Mouse (Mus musculus) forebrain, embryonic 15.5 days (tissue): ENCODE measurements at regions not wholly inside any gene's neighbourhood (a gene's known extent, or its start where the extent isn't known, plus 50 kb on each side); places are given as distances from the start of the nearest gene placed in this dataset.

ENCODE experiments used
- ATAC-seq: fragments of 200-750 bp; cut with Nextera tagmentation; replicated peaks from 2 replicates; pipeline ENCODE4 v1.8.0; 2017; ENCODE audit warnings: mild to moderate bottlenecking, moderate TSS enrichment, moderate library complexity
- H3K27ac ChIP-seq: fragments of 300-500 bp; sonication (generic); replicated peaks from 2 replicates; pipeline ENCODE4 v1.5.1; 2015; ENCODE audit warnings: mild to moderate bottlenecking, inconsistent platforms
- H3K27me3 ChIP-seq: fragments of 300-500 bp; sonication (generic); 2 replicates; pipeline ENCODE4 v1.6.1; 2015; ENCODE audit warnings: inconsistent platforms
- H3K36me3 ChIP-seq: fragments of 300-500 bp; sonication (generic); 2 replicates; pipeline ENCODE4 v1.6.1; 2015; ENCODE audit warnings: mild to moderate bottlenecking, inconsistent platforms
- H3K4me1 ChIP-seq: fragments of 300-500 bp; sonication (generic); 2 replicates; pipeline ENCODE4 v1.6.1; 2015; ENCODE audit warnings: inconsistent platforms
- H3K4me2 ChIP-seq: fragments of 300-500 bp; sonication (generic); replicated peaks from 2 replicates; pipeline ENCODE4 v1.6.1; 2015; ENCODE audit warnings: mild to moderate bottlenecking, inconsistent platforms
- H3K4me3 ChIP-seq: fragments of 300-500 bp; sonication (generic); 2 replicates; pipeline ENCODE4 v1.5.1; 2015; ENCODE audit warnings: mild to moderate bottlenecking, inconsistent platforms
- H3K9ac ChIP-seq: fragments of 300-500 bp; sonication (generic); replicated peaks from 2 replicates; pipeline ENCODE4 v1.6.1; 2015; ENCODE audit warnings: mild to moderate bottlenecking, inconsistent platforms
- H3K9me3 ChIP-seq: fragments of 300-500 bp; sonication (generic); 2 replicates; pipeline ENCODE4 v1.6.1; 2016; ENCODE audit warnings: inconsistent platforms
- WGBS: fragments of 180-500 bp; shearing (Covaris S2); methylation state at CpG from one replicate; pipeline ENCODE4 v1.1.7; 2015; ENCODE audit warnings: mixed read lengths; 5-methylcytosine and 5-hydroxymethylcytosine counted together

GRCm38 (mm10) chr10:102689966-102690365 is 177.9 kb downstream of the Rassf9 start:
- Histone ChIP-seq H3K9me3 (no peaks in the 10 kb centered on the region), H3K4me3 (no peak overlapping the region), H3K4me2 (no peak overlapping the region), H3K9ac (no peak overlapping the region), H3K27ac (no peak overlapping the region), H3K27me3 (no peaks in the 10 kb centered on the region), H3K4me1 (no peaks in the 10 kb centered on the region; the same call in 1 of the 2 replicates), H3K36me3 (no peaks in the 10 kb centered on the region)
- no peak for ATAC-seq
- WGBS: 23% methylated on average over 1 of the region's 1 CpGs

DNA sequence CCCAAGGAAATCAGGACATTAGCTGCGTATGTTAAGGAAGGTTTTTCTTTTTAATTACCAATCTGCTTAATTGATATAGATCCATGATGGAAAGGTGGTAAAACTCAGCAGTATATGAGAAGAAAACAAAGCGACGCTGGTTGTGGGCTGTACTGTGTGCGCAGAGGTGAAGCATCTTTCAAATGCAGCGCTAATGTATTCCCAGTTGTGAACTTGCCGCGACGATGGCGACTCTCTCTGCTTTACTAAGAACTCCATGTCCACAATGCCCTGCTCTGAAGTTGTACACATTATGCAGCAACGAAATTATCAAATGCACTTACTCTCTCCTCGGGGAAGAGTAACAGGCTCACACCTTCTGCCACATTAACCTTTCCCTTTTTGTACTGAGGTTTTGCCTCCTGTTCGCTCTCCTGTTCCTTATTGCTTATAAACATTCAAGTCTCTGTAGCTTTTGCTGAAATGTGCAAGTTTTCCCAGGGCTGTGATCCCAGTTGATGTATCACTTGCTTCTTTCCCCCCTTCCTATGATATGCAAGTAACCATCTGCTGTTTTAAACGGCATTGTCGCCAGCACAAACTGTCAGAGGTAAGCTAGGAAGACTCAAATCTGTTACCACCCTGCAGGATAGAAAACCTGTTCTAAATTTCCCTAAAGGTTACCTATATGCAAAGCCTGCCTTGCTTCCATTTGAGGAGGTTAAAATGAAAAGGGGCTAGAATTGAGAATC is 174.8 kb downstream of the Rassf9 start:
- Histone ChIP-seq H3K9me3 (no peaks in the 10 kb centered on the region), H3K4me2 (peak overlapping the region; percentile 12), H3K27me3 (no peaks in the 10 kb centered on the region), H3K9ac (no peak overlapping the region), H3K4me1 (no peaks in the 10 kb centered on the region; the same call in 1 of the 2 replicates), H3K4me3 (no peak overlapping the region), H3K36me3 (no peaks in the 10 kb centered on the region), H3K27ac (peak overlapping the region; percentile 70)
- peak; percentile 75 for ATAC-seq
- 69% methylated on average over 14 of the region's 14 CpGs for WGBS

- Histone ChIP-seq H3K27me3 (no peaks in the 10 kb centered on the region), H3K9me3 (no peaks in the 10 kb centered on the region), H3K9ac (no peak overlapping the region), H3K4me2 (peak overlapping the region; percentile 12; the same call in 1 of the 2 replicates), H3K36me3 (no peaks in the 10 kb centered on the region), H3K27ac (peak overlapping the region; percentile 70; the same call in 1 of the 2 replicates), H3K4me1 (no peaks in the 10 kb centered on the region; the same call in 1 of the 2 replicates), H3K4me3 (no peak overlapping the region)
- WGBS: 70% methylated on average over 7 of the region's 7 CpGs
- peak; percentile 59 for ATAC-seq
Measured at GRCm38 (mm10) chr10:102685833-102686434, 173.9 kb downstream of the Rassf9 start.

DNA sequence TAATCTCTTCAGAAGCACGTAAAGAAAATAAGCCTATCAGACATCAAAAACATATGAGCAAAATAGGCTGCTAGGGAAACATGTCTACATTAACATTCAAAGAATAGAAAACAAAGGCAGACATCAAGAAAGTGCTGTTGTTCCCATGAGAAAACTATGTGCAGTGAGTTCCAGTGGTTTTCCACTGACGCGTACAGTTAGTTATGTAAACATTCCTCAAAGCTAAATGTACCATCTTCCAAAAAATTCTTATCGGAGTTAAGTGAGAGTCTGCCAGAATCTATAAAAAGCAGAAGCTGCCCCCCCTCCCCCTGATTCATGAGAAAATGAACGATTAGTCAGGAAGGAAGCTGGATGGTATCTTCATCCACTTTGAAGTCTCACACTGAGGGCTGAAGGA is 155.3 kb downstream of the Rassf9 start:
- Histone ChIP-seq H3K4me2 (no peak overlapping the region), H3K4me1 (no peaks in the 10 kb centered on the region), H3K4me3 (no peak overlapping the region), H3K27me3 (no peaks in the 10 kb centered on the region), H3K27ac (no peak overlapping the region), H3K9me3 (no peaks in the 10 kb centered on the region), H3K9ac (no peak overlapping the region), H3K36me3 (no peaks in the 10 kb centered on the region)
- no peak for ATAC-seq
- WGBS: 69% methylated on average over 5 of the region's 5 CpGs

DNA sequence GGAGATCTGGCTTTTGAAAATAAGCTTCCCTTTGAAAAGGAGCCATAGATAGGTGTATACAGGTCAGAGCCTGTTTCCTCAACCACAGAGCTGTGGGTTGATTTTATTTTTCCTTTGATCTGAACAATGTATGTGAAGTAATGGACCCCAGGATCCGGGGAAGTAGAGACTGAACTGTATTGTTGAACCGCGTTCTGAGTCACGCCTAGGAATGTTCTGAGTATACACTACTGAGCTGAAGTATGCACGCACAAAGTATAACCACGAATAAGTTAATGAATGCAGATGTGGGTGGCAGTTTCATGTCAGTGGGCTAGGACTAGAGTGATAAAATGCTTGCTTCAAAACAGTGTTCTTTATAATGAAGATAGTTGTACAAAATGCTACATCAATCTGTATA is 147.7 kb downstream of the Rassf9 start:
- WGBS: 80% methylated on average over 6 of the region's 6 CpGs
- Histone ChIP-seq H3K36me3 (no peaks in the 10 kb centered on the region), H3K4me1 (no peaks in the 10 kb centered on the region), H3K4me2 (no peak overlapping the region), H3K4me3 (no peak overlapping the region), H3K9me3 (no peaks in the 10 kb centered on the region), H3K9ac (no peak overlapping the region), H3K27ac (no peak overlapping the region), H3K27me3 (no peaks in the 10 kb centered on the region)
- ATAC-seq: no peak

DNA sequence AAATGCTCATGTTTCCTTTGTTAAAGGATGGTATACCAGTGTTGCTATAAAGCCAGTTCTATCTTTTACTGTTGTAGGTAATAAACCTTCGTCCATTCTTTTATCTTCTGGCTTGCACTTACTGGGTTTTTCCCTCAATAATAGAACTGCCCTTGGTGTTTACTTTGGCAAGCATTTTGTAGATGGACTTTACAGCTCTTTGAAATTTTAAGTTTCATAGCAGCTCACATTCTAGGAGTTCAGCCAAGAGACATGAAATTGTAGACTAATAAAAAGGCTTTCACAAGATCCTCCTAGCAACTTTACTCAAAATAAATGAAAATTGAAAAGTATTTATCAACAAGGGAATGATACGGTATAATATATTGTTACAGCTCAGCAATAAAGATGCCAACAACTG is 124.5 kb downstream of the Rassf9 start:
- no peak overlapping the region for H3K27ac ChIP-seq
- H3K4me3 ChIP-seq: no peak overlapping the region
- H3K9me3 ChIP-seq: no peaks in the 10 kb centered on the region
- ATAC-seq: no peak
- no peaks in the 10 kb centered on the region for H3K36me3 ChIP-seq
- WGBS: 83% methylated on average over 2 of the region's 2 CpGs
- H3K9ac ChIP-seq: no peak overlapping the region
- H3K4me2 ChIP-seq: no peak overlapping the region
- H3K4me1 ChIP-seq: no peaks in the 10 kb centered on the region
- no peaks in the 10 kb centered on the region for H3K27me3 ChIP-seq

DNA sequence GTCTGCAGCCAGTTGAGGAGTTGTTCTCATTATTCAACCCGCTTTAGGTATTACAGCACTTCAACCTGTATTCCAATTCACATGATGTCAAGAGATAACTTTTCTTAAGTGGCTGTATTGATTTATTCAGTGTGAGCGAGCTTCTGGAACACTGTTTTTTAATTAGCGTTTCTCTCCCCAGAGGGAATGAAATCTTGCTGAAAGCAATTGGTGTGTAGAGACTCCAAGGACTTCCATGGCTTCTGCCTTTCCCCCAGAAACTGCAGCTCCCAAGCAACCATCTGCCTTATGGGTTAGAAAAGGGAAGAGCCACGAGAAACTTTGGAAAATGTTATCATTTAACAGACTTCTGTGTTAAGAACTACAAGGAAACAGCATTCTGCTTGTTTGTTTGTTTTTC is 121.4 kb downstream of the Rassf9 start:
- H3K4me2 ChIP-seq: no peak overlapping the region
- 61% methylated on average over 4 of the region's 4 CpGs for WGBS
- no peaks in the 10 kb centered on the region for H3K36me3 ChIP-seq
- H3K27me3 ChIP-seq: no peaks in the 10 kb centered on the region
- H3K4me1 ChIP-seq: no peaks in the 10 kb centered on the region
- no peak overlapping the region for H3K4me3 ChIP-seq
- no peak for ATAC-seq
- H3K9me3 ChIP-seq: no peaks in the 10 kb centered on the region
- H3K27ac ChIP-seq: no peak overlapping the region
- no peak overlapping the region for H3K9ac ChIP-seq

GRCm38 (mm10) chr10:102628609-102629008 is 116.6 kb downstream of the Rassf9 start:
- Histone ChIP-seq H3K4me1 (no peaks in the 10 kb centered on the region), H3K9ac (no peak overlapping the region), H3K27me3 (no peaks in the 10 kb centered on the region), H3K9me3 (no peaks in the 10 kb centered on the region), H3K4me2 (no peak overlapping the region), H3K4me3 (no peak overlapping the region), H3K36me3 (no peaks in the 10 kb centered on the region), H3K27ac (no peak overlapping the region)
- ATAC-seq: no peak

GRCm38 (mm10) chr10:102623895-102624294 is 111.9 kb downstream of the Rassf9 start:
- 93% methylated on average over 3 of the region's 3 CpGs for WGBS
- Histone ChIP-seq H3K4me1 (no peaks in the 10 kb centered on the region), H3K4me2 (no peak overlapping the region), H3K9ac (no peak overlapping the region), H3K9me3 (no peaks in the 10 kb centered on the region), H3K36me3 (no peaks in the 10 kb centered on the region), H3K27ac (no peak overlapping the region), H3K4me3 (no peak overlapping the region), H3K27me3 (no peaks in the 10 kb centered on the region)
- no peak for ATAC-seq

- 57% methylated on average over 2 of the region's 2 CpGs for WGBS
- Histone ChIP-seq H3K4me1 (no peaks in the 10 kb centered on the region), H3K4me2 (no peak overlapping the region), H3K36me3 (no peaks in the 10 kb centered on the region), H3K27me3 (no peaks in the 10 kb centered on the region), H3K27ac (no peak overlapping the region), H3K4me3 (no peak overlapping the region), H3K9me3 (no peaks in the 10 kb centered on the region), H3K9ac (no peak overlapping the region)
- ATAC-seq: no peak
Measured at GRCm38 (mm10) chr10:102622583-102623008, 110.6 kb downstream of the Rassf9 start.

DNA sequence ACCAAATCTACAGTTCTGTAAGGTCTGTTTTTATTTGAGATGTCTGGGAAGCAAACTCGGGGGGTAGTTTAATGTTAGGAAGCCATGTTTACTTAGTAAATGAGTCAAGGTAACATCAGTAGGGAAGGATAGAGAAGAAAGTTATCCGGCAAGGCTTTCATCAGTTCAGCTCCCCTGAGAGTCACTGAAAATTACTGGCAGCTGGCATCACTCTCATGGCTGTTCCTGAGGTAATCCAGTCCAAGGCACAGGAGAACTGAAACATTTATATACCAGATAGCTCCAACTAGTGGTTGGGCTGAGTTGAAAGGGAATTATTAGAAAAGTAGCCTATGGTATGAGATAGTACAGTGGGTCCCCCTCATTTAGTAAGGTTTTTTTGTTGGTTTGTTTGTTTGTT is 106.7 kb downstream of the Rassf9 start:
- no peak overlapping the region for H3K4me2 ChIP-seq
- H3K27ac ChIP-seq: no peak overlapping the region
- H3K36me3 ChIP-seq: no peaks in the 10 kb centered on the region
- WGBS: 91% methylated on average over 2 of the region's 2 CpGs
- ATAC-seq: no peak
- no peaks in the 10 kb centered on the region for H3K9me3 ChIP-seq
- H3K9ac ChIP-seq: no peak overlapping the region
- H3K27me3 ChIP-seq: no peaks in the 10 kb centered on the region
- no peaks in the 10 kb centered on the region for H3K4me1 ChIP-seq
- no peak overlapping the region for H3K4me3 ChIP-seq

- no peaks in the 10 kb centered on the region for H3K9me3 ChIP-seq
- no peak overlapping the region for H3K4me2 ChIP-seq
- WGBS: 88% methylated on average over 10 of the region's 10 CpGs
- no peak overlapping the region for H3K27ac ChIP-seq
- H3K36me3 ChIP-seq: no peaks in the 10 kb centered on the region
- H3K4me3 ChIP-seq: no peak overlapping the region
- no peaks in the 10 kb centered on the region for H3K4me1 ChIP-seq
- ATAC-seq: no peak
- no peaks in the 10 kb centered on the region for H3K27me3 ChIP-seq
- H3K9ac ChIP-seq: no peak overlapping the region
Measured at GRCm38 (mm10) chr10:102615962-102616595, 104.1 kb downstream of the Rassf9 start.
